Mouse (Mus musculus) hindbrain, embryonic 10.5 days (tissue): Measurements from ENCODE around the gene Gm5286. TPM values are rescaled to one million over a fixed set of nuclear protein-coding genes. Genes with fewer than 3 reads are reported as not detected.
"Not testable (repeated sequence)": the region's sequence is repeated elsewhere in the genome, so short reads cannot be mapped to it uniquely, and the experiment has no call there.

Experiments
- DNase-seq: peaks from one replicate; pipeline ENCODE4 v3.0.0-alpha.2; 2017; ENCODE audit warnings: low spot score
- H3K27ac ChIP-seq: fragments of 300-500 bp; sonication (generic); 2 replicates; pipeline ENCODE4 v1.5.1; 2016; ENCODE audit warnings: mild to moderate bottlenecking, moderate library complexity
- H3K27me3 ChIP-seq: fragments of 300-500 bp; sonication (generic); 2 replicates; pipeline ENCODE4 v1.6.1; 2016; ENCODE audit warnings: mild to moderate bottlenecking; ENCODE audit not compliant: poor library complexity, insufficient read depth, severe bottlenecking
- H3K36me3 ChIP-seq: fragments of 300-500 bp; sonication (generic); 2 replicates; pipeline ENCODE4 v1.6.1; 2016; ENCODE audit warnings: mild to moderate bottlenecking, moderate library complexity
- H3K4me1 ChIP-seq: fragments of 300-500 bp; sonication (generic); replicated peaks from 2 replicates; pipeline ENCODE4 v1.6.1; 2016; ENCODE audit warnings: mild to moderate bottlenecking
- H3K4me3 ChIP-seq: fragments of 300-500 bp; sonication (generic); 2 replicates; pipeline ENCODE4 v1.5.1; 2016; ENCODE audit warnings: mild to moderate bottlenecking, moderate library complexity
- H3K9me3 ChIP-seq: fragments of 300-500 bp; sonication (generic); 2 replicates; pipeline ENCODE4 v1.6.1; 2016; ENCODE audit warnings: mild to moderate bottlenecking, moderate library complexity
- WGBS: fragments of 180-500 bp; shearing (Covaris S2); methylation state at CpG from one replicate; pipeline ENCODE4 v1.1.7; 2016; 5-methylcytosine and 5-hydroxymethylcytosine counted together
- polyA plus RNA-seq: library from polyadenylated mRNA; unstranded; fragments of >200 nt; fragmentation: Nextera tagmentation; extraction: Ambion mirVana; gene quantifications from 2 replicates; pipeline ENCODE4 v1.2.1, GENCODE M21; 2016

The Gm5286 gene
- not detected in 2 replicates for polyA plus RNA-seq

- H3K27me3 ChIP-seq, H3K36me3 ChIP-seq, H3K27ac ChIP-seq, H3K4me1 ChIP-seq, H3K9me3 ChIP-seq, H3K4me3 ChIP-seq, DNase-seq: not testable (repeated sequence)
- WGBS, result 90% methylated on average over 3 of the region's 4 CpGs
Observed at GRCm38 (mm10) chr3:94196414-94196813, at the start of gene Gm5286. TSS of gene Gm5286 (plus strand) at chr3:94196714.

- H3K36me3 ChIP-seq, H3K4me1 ChIP-seq, H3K9me3 ChIP-seq, DNase-seq, H3K27me3 ChIP-seq, H3K4me3 ChIP-seq, H3K27ac ChIP-seq: not testable (repeated sequence)
Observed at GRCm38 (mm10) chr3:94167351-94167750, 29.2 kb upstream of the Gm5286 start.

GRCm38 (mm10) chr3:94178093-94178492 lies 18.4 kb upstream of the Gm5286 start, which contains the start of gene Gm10696:
TSS of gene Gm10696 (minus strand) at chr3:94178193.
- not testable (repeated sequence) for H3K36me3 ChIP-seq, H3K9me3 ChIP-seq, H3K27me3 ChIP-seq, DNase-seq, H3K27ac ChIP-seq, H3K4me1 ChIP-seq, H3K4me3 ChIP-seq
- 87% methylated on average over 1 of the region's 1 CpGs for WGBS

Other genes starting within 250 kb of the Gm5286 start
- gene Tdpoz5, start 235.4 kb upstream of the Gm5286 start, polyA plus RNA-seq, result not detected in 2 replicates
- not detected in 2 replicates for gene Gm9125, start 141.8 kb upstream of the Gm5286 start, polyA plus RNA-seq
- not detected in 2 replicates for gene Gm10697, start 124.1 kb upstream of the Gm5286 start, polyA plus RNA-seq
- gene Gm10696, start 18.5 kb upstream of the Gm5286 start, polyA plus RNA-seq, result not detected in 2 replicates
- gene Gm4778, start 67.3 kb downstream of the Gm5286 start, polyA plus RNA-seq, result not detected in 2 replicates
- gene Them4, start 113.4 kb downstream of the Gm5286 start, polyA plus RNA-seq, result 8.6 and 9.8 TPM in 2 replicates
- not detected in 2 replicates for gene Them5, start 145.4 kb downstream of the Gm5286 start, polyA plus RNA-seq
- gene C2cd4d, start 165.7 kb downstream of the Gm5286 start, polyA plus RNA-seq, result 0.32 and 1.2 TPM in 2 replicates
- gene Rorc, start 176.1 kb downstream of the Gm5286 start, polyA plus RNA-seq, result 0.13 and 0.30 TPM in 2 replicates
- 0.66 and 1.2 TPM in 2 replicates for gene Lingo4, start 201.8 kb downstream of the Gm5286 start, polyA plus RNA-seq
- 39.6 and 46.1 TPM in 2 replicates for gene Tdrkh, start 216.6 kb downstream of the Gm5286 start, polyA plus RNA-seq
- gene Mrpl9, start 246.6 kb downstream of the Gm5286 start, polyA plus RNA-seq, result 71.3 and 73.4 TPM in 2 replicates
- gene Oaz3, start 247.2 kb downstream of the Gm5286 start, polyA plus RNA-seq, result 0.26 and 0.98 TPM in 2 replicates